Mouse (Mus musculus): ENCODE data around the gene Rtn1. TPM values are rescaled to one million over a fixed set of nuclear protein-coding genes. Genes with fewer than 3 reads are reported as not detected.

Gene Rtn1
- polyA plus RNA-seq, 1 experiment, result 4.1 TPM

- Histone ChIP-seq H3K4me1 (ENCODE audit: control insufficient read depth, insufficient read depth, insufficient read length, low read length) (no peaks in the 10 kb centered on the region), H3K27ac (ENCODE audit: insufficient read depth, low read depth, low read length) (no peak overlapping the region), H3K36me3 (ENCODE audit: control insufficient read depth, insufficient read depth, low read length) (no peaks in the 10 kb centered on the region), H3K27me3 (ENCODE audit: control insufficient read depth, insufficient read depth, low read length) (no peaks in the 10 kb centered on the region), H3K4me3 (ENCODE audit: low read depth, low read length) (no peak overlapping the region)
- TF ChIP-seq POLR2A (IDR thresholded peaks at IDR 0.05; ENCODE audit: low read depth, low read length) (no peak), CTCF (IDR thresholded peaks at IDR 0.05; ENCODE audit: extremely low read depth, insufficient read length, insufficient replicate concordance, low read depth, low read length) (no peak)
- WGBS, result 86% methylated on average over 1 of the region's 1 CpGs
These were observed 61.7 kb downstream of the Rtn1 start for GRCm38 (mm10) chr12:72347184-72347583.

- Histone ChIP-seq H3K36me3 (ENCODE audit: control insufficient read depth, insufficient read depth, low read length) (no peaks in the 10 kb centered on the region), H3K27me3 (ENCODE audit: control insufficient read depth, insufficient read depth, low read length) (no peaks in the 10 kb centered on the region), H3K27ac (ENCODE audit: insufficient read depth, low read depth, low read length) (no peak overlapping the region), H3K4me3 (ENCODE audit: low read depth, low read length) (no peak overlapping the region), H3K4me1 (ENCODE audit: control insufficient read depth, insufficient read depth, insufficient read length, low read length) (no peaks in the 10 kb centered on the region)
- TF ChIP-seq CTCF (IDR thresholded peaks at IDR 0.05; ENCODE audit: extremely low read depth, insufficient read length, insufficient replicate concordance, low read depth, low read length) (no peak), POLR2A (IDR thresholded peaks at IDR 0.05; ENCODE audit: low read depth, low read length) (no peak)
- 20% methylated on average over 2 of the region's 2 CpGs for WGBS
These were observed 65.2 kb downstream of the Rtn1 start for GRCm38 (mm10) chr12:72343639-72344038.

GRCm38 (mm10) chr12:72336009-72336408, 72.8 kb downstream of the Rtn1 start:
- no peak for TF ChIP-seq POLR2A (IDR thresholded peaks at IDR 0.05; ENCODE audit: low read depth, low read length)
- H3K27me3 ChIP-seq (ENCODE audit: control insufficient read depth, insufficient read depth, low read length), result no peaks in the 10 kb centered on the region; the same call in 1 of the 2 replicates
- no peak overlapping the region for H3K4me3 ChIP-seq (ENCODE audit: low read depth, low read length)
- H3K27ac ChIP-seq (ENCODE audit: insufficient read depth, low read depth, low read length), result no peak overlapping the region
- no peaks in the 10 kb centered on the region for H3K36me3 ChIP-seq (ENCODE audit: control insufficient read depth, insufficient read depth, low read length)
- 92% methylated on average over 13 of the region's 13 CpGs for WGBS
- H3K4me1 ChIP-seq (ENCODE audit: control insufficient read depth, insufficient read depth, insufficient read length, low read length), result no peaks in the 10 kb centered on the region

- no peak overlapping the region for H3K4me3 ChIP-seq (ENCODE audit: low read depth, low read length)
- no peaks in the 10 kb centered on the region for H3K4me1 ChIP-seq (ENCODE audit: control insufficient read depth, insufficient read depth, insufficient read length, low read length)
- H3K36me3 ChIP-seq (ENCODE audit: control insufficient read depth, insufficient read depth, low read length), result no peaks in the 10 kb centered on the region
- TF ChIP-seq POLR2A (IDR thresholded peaks at IDR 0.05; ENCODE audit: low read depth, low read length) (no peak), CTCF (IDR thresholded peaks at IDR 0.05; ENCODE audit: extremely low read depth, insufficient read length, insufficient replicate concordance, low read depth, low read length) (no peak)
- 76% methylated on average over 5 of the region's 5 CpGs for WGBS
- H3K27me3 ChIP-seq (ENCODE audit: control insufficient read depth, insufficient read depth, low read length), result no peaks in the 10 kb centered on the region; the same call in 1 of the 2 replicates
- H3K27ac ChIP-seq (ENCODE audit: insufficient read depth, low read depth, low read length), result no peak overlapping the region
These were observed 76.3 kb downstream of the Rtn1 start for GRCm38 (mm10) chr12:72332488-72333013.

GRCm38 (mm10) chr12:72331912-72332487, 76.9 kb downstream of the Rtn1 start:
- Histone ChIP-seq H3K4me1 (ENCODE audit: control insufficient read depth, insufficient read depth, insufficient read length, low read length) (no peaks in the 10 kb centered on the region), H3K27ac (ENCODE audit: insufficient read depth, low read depth, low read length) (no peak overlapping the region), H3K27me3 (ENCODE audit: control insufficient read depth, insufficient read depth, low read length) (no peaks in the 10 kb centered on the region; the same call in 1 of the 2 replicates), H3K36me3 (ENCODE audit: control insufficient read depth, insufficient read depth, low read length) (no peaks in the 10 kb centered on the region), H3K4me3 (ENCODE audit: low read depth, low read length) (no peak overlapping the region)
- WGBS, result 86% methylated on average over 7 of the region's 7 CpGs
- TF ChIP-seq POLR2A (IDR thresholded peaks at IDR 0.05; ENCODE audit: low read depth, low read length), result no peak
- TF ChIP-seq CTCF (IDR thresholded peaks at IDR 0.05; ENCODE audit: extremely low read depth, insufficient read length, insufficient replicate concordance, low read depth, low read length), result no peak

- Histone ChIP-seq H3K27ac (ENCODE audit: insufficient read depth, low read depth, low read length) (no peak overlapping the region), H3K4me1 (ENCODE audit: control insufficient read depth, insufficient read depth, insufficient read length, low read length) (no peaks in the 10 kb centered on the region), H3K4me3 (ENCODE audit: low read depth, low read length) (no peak overlapping the region), H3K36me3 (ENCODE audit: control insufficient read depth, insufficient read depth, low read length) (no peaks in the 10 kb centered on the region), H3K27me3 (ENCODE audit: control insufficient read depth, insufficient read depth, low read length) (no peaks in the 10 kb centered on the region)
- TF ChIP-seq POLR2A (IDR thresholded peaks at IDR 0.05; ENCODE audit: low read depth, low read length), result no peak
- no peak for TF ChIP-seq CTCF (IDR thresholded peaks at IDR 0.05; ENCODE audit: extremely low read depth, insufficient read length, insufficient replicate concordance, low read depth, low read length)
These were observed 82.8 kb downstream of the Rtn1 start for GRCm38 (mm10) chr12:72326087-72326486.

- no peak overlapping the region for H3K4me3 ChIP-seq (ENCODE audit: low read depth, low read length)
- 56% methylated on average over 5 of the region's 5 CpGs for WGBS
- no peak for TF ChIP-seq CTCF (IDR thresholded peaks at IDR 0.05; ENCODE audit: extremely low read depth, insufficient read length, insufficient replicate concordance, low read depth, low read length)
- TF ChIP-seq POLR2A (IDR thresholded peaks at IDR 0.05; ENCODE audit: low read depth, low read length), result no peak
These were observed 83.8 kb downstream of the Rtn1 start for GRCm38 (mm10) chr12:72325025-72325424.

More at GRCm38 (mm10) chr12:72325025-72325424, 83.8 kb downstream of the Rtn1 start:
- no peaks in the 10 kb centered on the region for H3K27me3 ChIP-seq (ENCODE audit: control insufficient read depth, insufficient read depth, low read length)
- H3K27ac ChIP-seq (ENCODE audit: insufficient read depth, low read depth, low read length), result no peak overlapping the region
- no peaks in the 10 kb centered on the region for H3K36me3 ChIP-seq (ENCODE audit: control insufficient read depth, insufficient read depth, low read length)
- H3K4me1 ChIP-seq (ENCODE audit: control insufficient read depth, insufficient read depth, insufficient read length, low read length), result no peaks in the 10 kb centered on the region

Data from small intestine, adult 2 months (tissue).